Mouse (Mus musculus): ENCODE results near the gene Medag. TPM values are rescaled to one million over a fixed set of nuclear protein-coding genes. Genes with fewer than 3 reads are reported as not detected.

The Medag gene
- total and polyA plus RNA-seq, 3 experiments: 6.7 to 12.5 (median 12.3) TPM

DNA sequence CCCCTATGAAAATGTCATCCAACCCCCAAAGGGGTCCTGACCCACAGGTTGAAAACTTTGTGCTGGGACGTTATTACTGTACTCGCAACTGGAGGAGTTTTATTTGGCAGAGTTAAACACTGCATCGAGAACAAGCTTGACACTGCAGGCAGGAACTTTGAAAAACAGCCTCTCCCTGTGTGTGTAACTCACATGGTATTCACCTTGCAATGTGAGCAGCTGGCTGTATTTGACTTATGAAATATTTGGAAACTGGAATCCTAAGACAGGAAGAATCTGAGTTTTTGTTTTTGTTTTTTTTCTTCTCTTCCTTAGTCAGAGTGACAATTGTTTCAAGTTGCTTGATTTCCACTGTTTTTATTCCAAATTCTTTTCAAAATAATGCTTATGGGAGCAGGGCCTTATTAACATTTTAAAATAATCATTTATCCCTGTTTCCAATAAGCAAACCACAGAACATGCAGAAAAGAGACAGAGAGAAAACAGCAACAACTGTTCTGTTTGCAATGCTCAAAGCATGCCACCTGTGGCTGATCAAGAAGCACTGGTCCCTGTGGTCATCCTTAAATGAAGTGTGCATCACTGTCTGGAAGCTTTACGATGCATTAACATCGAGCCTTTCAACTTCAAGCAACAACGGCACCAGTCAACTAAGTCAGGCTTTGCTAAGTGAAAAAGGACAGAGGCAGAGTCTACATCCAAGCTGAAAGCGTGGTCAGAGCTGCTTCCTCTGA, 26.2 kb upstream of the Medag start:
- peaks cover 6% of the 10 kb centered on the region for H3K4me1 ChIP-seq (ENCODE audit: control insufficient read depth, insufficient read depth, low read length)
- intact Hi-C loops (cut with DNase I): no loop called here
- H3K9ac ChIP-seq (ENCODE audit: low read depth, low read length): no peak overlapping the region
- peak overlapping the region; percentile 5; the same call in 1 of the 2 replicates for H3K27ac ChIP-seq
- 84% methylated on average over 7 of the region's 7 CpGs for WGBS
- TF ChIP-seq CTCF (IDR thresholded peaks at IDR 0.05) (no peak), POLR2A (IDR thresholded peaks at IDR 0.05; ENCODE audit: insufficient read depth, low read depth, low read length) (no peak), EP300 (IDR thresholded peaks at IDR 0.05; ENCODE audit: insufficient read depth, low read depth, low read length) (no peak)
- no peaks in the 10 kb centered on the region for H3K79me2 ChIP-seq (replicated peaks; ENCODE audit: control insufficient read depth, insufficient read depth, low read length)
- no peak overlapping the region for H3K4me3 ChIP-seq
- no peaks in the 10 kb centered on the region for H3K36me3 ChIP-seq (ENCODE audit: control insufficient read depth, insufficient read depth, low read length)
- DNase-seq: no peak
- H3K27me3 ChIP-seq (ENCODE audit: control insufficient read depth, insufficient read depth, low read length): no peaks in the 10 kb centered on the region

- no peaks in the 10 kb centered on the region for H3K27me3 ChIP-seq (ENCODE audit: control insufficient read depth, insufficient read depth, low read length)
- no peak for TF ChIP-seq POLR2A (IDR thresholded peaks at IDR 0.05; ENCODE audit: insufficient read depth, low read depth, low read length)
- no peak for TF ChIP-seq EP300 (IDR thresholded peaks at IDR 0.05; ENCODE audit: insufficient read depth, low read depth, low read length)
- TF ChIP-seq CTCF (IDR thresholded peaks at IDR 0.05): no peak
- H3K9ac ChIP-seq (ENCODE audit: low read depth, low read length): no peak overlapping the region
- H3K4me3 ChIP-seq: no peak overlapping the region
- 72% methylated on average over 5 of the region's 5 CpGs for WGBS
- peaks cover 6% of the 10 kb centered on the region for H3K4me1 ChIP-seq (ENCODE audit: control insufficient read depth, insufficient read depth, low read length)
- DNase-seq: no peak
- H3K36me3 ChIP-seq (ENCODE audit: control insufficient read depth, insufficient read depth, low read length): no peaks in the 10 kb centered on the region
- H3K79me2 ChIP-seq (replicated peaks; ENCODE audit: control insufficient read depth, insufficient read depth, low read length): no peaks in the 10 kb centered on the region
- intact Hi-C loops (cut with DNase I): no loop called here
- no peak overlapping the region for H3K27ac ChIP-seq
These were observed 25.2 kb upstream of the Medag start for GRCm38 (mm10) chr5:149386294-149386850.

GRCm38 (mm10) chr5:149388947-149389346, 22.6 kb upstream of the Medag start:
- H3K27ac ChIP-seq: peak overlapping the region; percentile 68
- DNase-seq: no peak
- 48% methylated on average over 5 of the region's 5 CpGs for WGBS

GRCm38 (mm10) chr5:149389548-149390211, 21.9 kb upstream of the Medag start:
- peak; percentile 62 to 83 for DNase-seq
- intact Hi-C loops (cut with DNase I): no loop called here
- Histone ChIP-seq H3K36me3 (ENCODE audit: control insufficient read depth, insufficient read depth, low read length) (no peaks in the 10 kb centered on the region), H3K27me3 (ENCODE audit: control insufficient read depth, insufficient read depth, low read length) (no peaks in the 10 kb centered on the region), H3K9ac (ENCODE audit: low read depth, low read length) (no peak overlapping the region), H3K79me2 (replicated peaks; ENCODE audit: control insufficient read depth, insufficient read depth, low read length) (no peaks in the 10 kb centered on the region), H3K4me3 (no peak overlapping the region), H3K27ac (peak overlapping the region; percentile 68), H3K4me1 (ENCODE audit: control insufficient read depth, insufficient read depth, low read length) (peaks cover 1% of the 10 kb centered on the region; the same call in 1 of the 2 replicates)
- WGBS: 34% methylated on average over 11 of the region's 11 CpGs
- TF ChIP-seq EP300 (IDR thresholded peaks at IDR 0.05; ENCODE audit: insufficient read depth, low read depth, low read length): peak; percentile 64; the same call in 1 of the 2 replicates
- no peak; the same call in 1 of the 2 replicates for TF ChIP-seq POLR2A (IDR thresholded peaks at IDR 0.05; ENCODE audit: insufficient read depth, low read depth, low read length)

More at GRCm38 (mm10) chr5:149388947-149389346, 22.6 kb upstream of the Medag start:
- intact Hi-C loops (cut with DNase I): no loop called here
- peaks cover 1% of the 10 kb centered on the region; the same call in 1 of the 2 replicates for H3K4me1 ChIP-seq (ENCODE audit: control insufficient read depth, insufficient read depth, low read length)
- TF ChIP-seq EP300 (IDR thresholded peaks at IDR 0.05; ENCODE audit: insufficient read depth, low read depth, low read length) (no peak), POLR2A (IDR thresholded peaks at IDR 0.05; ENCODE audit: insufficient read depth, low read depth, low read length) (no peak), CTCF (IDR thresholded peaks at IDR 0.05) (no peak)
- H3K9ac ChIP-seq (ENCODE audit: low read depth, low read length): no peak overlapping the region
- H3K36me3 ChIP-seq (ENCODE audit: control insufficient read depth, insufficient read depth, low read length): no peaks in the 10 kb centered on the region
- H3K27me3 ChIP-seq (ENCODE audit: control insufficient read depth, insufficient read depth, low read length): no peaks in the 10 kb centered on the region
- H3K79me2 ChIP-seq (replicated peaks; ENCODE audit: control insufficient read depth, insufficient read depth, low read length): no peaks in the 10 kb centered on the region
- H3K4me3 ChIP-seq: no peak overlapping the region

DNA sequence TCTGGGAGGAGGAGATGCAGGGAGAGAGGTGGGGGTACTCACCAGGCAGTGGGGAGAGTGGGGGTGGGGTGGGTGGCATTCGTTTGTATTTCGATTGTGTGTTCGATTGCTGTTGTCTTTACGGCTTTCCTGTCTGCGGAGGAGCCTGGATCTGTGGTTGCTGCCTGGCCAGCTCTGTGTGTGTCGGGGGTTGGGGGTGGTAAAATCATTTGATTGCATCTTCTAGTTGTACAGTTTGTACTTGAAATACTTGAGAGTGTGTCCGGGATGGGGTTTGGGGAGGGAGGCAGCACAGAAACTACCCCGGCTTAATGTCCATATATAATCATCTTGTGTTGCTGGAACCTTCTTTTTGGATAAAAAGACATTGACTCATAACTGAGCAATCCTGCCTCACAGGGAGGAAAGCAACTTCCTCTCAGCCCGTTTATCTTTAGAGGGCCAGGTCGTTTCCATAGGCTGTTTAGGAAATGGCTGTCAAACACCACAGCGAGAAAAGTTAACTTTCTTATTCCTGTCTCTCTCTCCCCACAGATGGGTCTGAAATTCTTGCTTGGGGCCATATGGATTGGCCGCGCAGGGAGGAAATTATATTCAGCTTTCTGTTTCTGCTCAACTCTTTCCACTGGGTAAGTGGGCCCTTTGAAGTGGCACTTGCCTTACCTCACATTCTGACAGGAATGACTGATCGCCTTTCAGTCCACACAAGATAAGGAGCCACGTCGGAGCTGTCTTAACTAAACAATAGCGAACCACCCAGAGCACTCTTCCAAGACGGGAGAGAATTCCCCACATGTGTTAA, 19.8 kb upstream of the Medag start:
- WGBS: 27% methylated on average over 18 of the region's 18 CpGs
- no peaks in the 10 kb centered on the region for H3K27me3 ChIP-seq (ENCODE audit: control insufficient read depth, insufficient read depth, low read length)
- DNase-seq: no peak
- no peak overlapping the region for H3K9ac ChIP-seq (ENCODE audit: low read depth, low read length)
- no peaks in the 10 kb centered on the region for H3K36me3 ChIP-seq (ENCODE audit: control insufficient read depth, insufficient read depth, low read length)
- H3K4me1 ChIP-seq (ENCODE audit: control insufficient read depth, insufficient read depth, low read length): peaks cover 1% of the 10 kb centered on the region; the same call in 1 of the 2 replicates
- intact Hi-C loops (cut with DNase I): no loop called here
- TF ChIP-seq CTCF (IDR thresholded peaks at IDR 0.05): no peak
- TF ChIP-seq EP300 (IDR thresholded peaks at IDR 0.05; ENCODE audit: insufficient read depth, low read depth, low read length): no peak
- no peak for TF ChIP-seq POLR2A (IDR thresholded peaks at IDR 0.05; ENCODE audit: insufficient read depth, low read depth, low read length)
- no peak overlapping the region for H3K4me3 ChIP-seq
- H3K27ac ChIP-seq: peak overlapping the region; percentile 24
- no peaks in the 10 kb centered on the region for H3K79me2 ChIP-seq (replicated peaks; ENCODE audit: control insufficient read depth, insufficient read depth, low read length)

Data from heart, adult 2 months (tissue).